ENCODE assay signal across 27 mouse cellular contexts in the genomic region with DNA sequence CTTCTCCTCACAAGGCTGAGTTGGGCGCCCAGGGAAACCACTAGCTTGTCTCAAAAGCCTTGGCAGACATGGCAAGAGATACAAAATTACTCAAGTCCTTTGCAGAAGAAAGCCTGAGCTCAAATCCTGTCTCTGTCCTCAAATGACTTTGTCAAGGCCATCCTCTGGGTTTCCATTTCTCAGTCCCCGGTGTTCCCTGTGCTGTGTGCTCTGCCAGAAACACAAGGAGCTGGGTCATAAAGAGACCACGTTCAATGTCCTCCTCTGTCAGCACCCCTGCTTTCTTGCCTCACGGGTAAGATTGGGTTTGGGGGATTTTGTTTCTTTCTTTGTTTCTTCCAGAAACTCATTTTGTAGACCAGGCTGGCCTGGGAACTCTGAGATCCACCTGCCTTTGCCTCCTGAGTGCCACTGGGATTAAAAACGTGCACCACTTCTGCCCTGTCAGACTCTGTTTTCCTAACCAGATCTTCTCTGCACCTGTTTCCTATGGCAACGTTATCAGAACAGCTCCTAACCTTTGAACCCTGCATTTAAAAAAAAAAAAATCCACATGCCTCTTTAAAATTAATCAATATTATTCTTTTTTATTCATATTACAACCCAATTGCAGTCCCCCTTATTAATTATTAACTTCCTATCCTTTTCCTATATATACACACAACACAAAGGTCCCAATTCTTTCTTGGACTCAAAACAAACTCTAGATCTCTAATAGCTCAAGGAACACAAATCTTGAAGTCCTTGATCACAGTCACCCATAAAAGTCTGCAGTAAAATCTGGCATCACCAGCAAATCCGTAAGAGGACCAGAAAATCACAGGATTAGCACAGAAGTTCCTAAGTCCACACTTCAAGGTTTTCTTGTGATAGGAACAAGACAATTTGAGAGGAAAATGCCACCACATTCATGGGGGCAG.
DNase-seq lines count a peak whose midpoint lies in the region; ATAC-seq and TF ChIP-seq lines count a peak whose summit lies in the region.
"Had no signal": no experiment of that assay in that cellular context is flagged by ENCODE, and none has a peak within 500 bp of the region (broad histone marks: within the 10 kb centered on the region; RNA-seq: fewer than 3 reads in every experiment).

No protein-coding gene starts in this region.

- 56% methylated on average over 7 of the region's 7 CpGs for WGBS in liver, postnatal 0 days (ENCODE audit: insufficient replicate concordance)
- 61% methylated on average over 7 of the region's 7 CpGs for WGBS in liver, embryonic 11.5 days
- 37% methylated on average over 7 of the region's 7 CpGs for WGBS in intestine, postnatal 0 days
- WGBS in heart, embryonic 11.5 days (ENCODE audit: insufficient replicate concordance), result 68% methylated on average over 7 of the region's 7 CpGs

- no peak for TF ChIP-seq EP300 in liver, postnatal 0 days (IDR thresholded peaks at IDR 0.05; ENCODE audit: low read depth)

- no peak overlapping the region for H3K9ac ChIP-seq in liver, postnatal 0 days (replicated peaks)
- H3K9ac ChIP-seq in liver, embryonic 11.5 days (ENCODE audit: low read depth, low read length), result no peak overlapping the region
- H3K9ac ChIP-seq in intestine, postnatal 0 days (ENCODE audit: low read depth, low read length), result no peak overlapping the region
- no peak overlapping the region for H3K9ac ChIP-seq in heart, embryonic 11.5 days (ENCODE audit: low read depth, low read length)
- H3K9ac ChIP-seq: heart, embryonic 13.5 days; hindbrain, embryonic 14.5 days; limb, embryonic 15.5 days had no signal

- no peaks in the 10 kb centered on the region for H3K36me3 ChIP-seq in liver, postnatal 0 days (replicated peaks; ENCODE audit: insufficient read depth, low read length)
- no peaks in the 10 kb centered on the region for H3K36me3 ChIP-seq in liver, embryonic 11.5 days (ENCODE audit: control insufficient read depth, insufficient read depth, low read length)
- H3K36me3 ChIP-seq in intestine, postnatal 0 days (ENCODE audit: control insufficient read depth, insufficient read depth), result no peaks in the 10 kb centered on the region; the same call in 1 of the 2 replicates
- no peaks in the 10 kb centered on the region for H3K36me3 ChIP-seq in heart, embryonic 11.5 days (ENCODE audit: control insufficient read depth, insufficient read depth, low read length)
- H3K36me3 ChIP-seq: heart, embryonic 13.5 days; limb, embryonic 10.5 days; limb, embryonic 15.5 days had no signal

- H3K4me3 ChIP-seq in liver, postnatal 0 days (ENCODE audit: low read depth, low read length), result no peak overlapping the region
- H3K4me3 ChIP-seq in liver, embryonic 11.5 days (ENCODE audit: low read depth, low read length), result no peak overlapping the region
- no peak overlapping the region for H3K4me3 ChIP-seq in intestine, postnatal 0 days (ENCODE audit: low read depth, low read length)
- no peak overlapping the region for H3K4me3 ChIP-seq in heart, embryonic 11.5 days (ENCODE audit: low read depth, low read length)
- H3K4me3 ChIP-seq: erythroblast, embryonic 14.5 days; heart, embryonic 13.5 days; limb, embryonic 10.5 days; limb, embryonic 15.5 days had no signal

- peak; percentile 35 to 60 for DNase-seq in adrenal gland, adult (ENCODE audit: inconsistent age in 2 of 2, low spot score in 1 of 2)
- DNase-seq in adrenal gland, postnatal 10 days, result no peak
- no peak for DNase-seq in liver, postnatal 0 days
- no peak for DNase-seq in liver, embryonic 11.5 days (ENCODE audit: low spot score)
- no peak for DNase-seq in T-cell, adult 2 months (ENCODE audit: low spot score)
- DNase-seq: adrenal gland, postnatal 25 days; cerebellum, adult 18-20 months; cerebellum, postnatal 14 days; gastrocnemius, postnatal 25 days; heart, adult 11 months; heart, postnatal 10 days; kidney, adult 8-10 months; kidney, postnatal 4 days; lung, adult 2 months; lung, postnatal 10 days; midbrain, embryonic 14.5 days; thymus, postnatal 14 days had no signal

- no peak for ATAC-seq in liver, postnatal 0 days
- ATAC-seq in liver, embryonic 11.5 days (replicated peaks; ENCODE audit: low FRiP score), result no peak
- ATAC-seq in intestine, postnatal 0 days, result peak; percentile 76
- ATAC-seq in heart, embryonic 11.5 days (replicated peaks; ENCODE audit: insufficient number of reproducible peaks, low FRiP score, low TSS enrichment), result no peak
- ATAC-seq: forebrain, embryonic 16.5 days had no signal

- TF ChIP-seq CTCF in liver, postnatal 0 days (IDR thresholded peaks at IDR 0.05; ENCODE audit: low read depth), result no peak
- TF ChIP-seq CTCF in intestine, postnatal 0 days (IDR thresholded peaks at IDR 0.05; ENCODE audit: low read depth), result no peak

- no peak overlapping the region; the same call in 1 of the 2 replicates for H3K27ac ChIP-seq in liver, postnatal 0 days (ENCODE audit: low read depth)
- H3K27ac ChIP-seq in liver, embryonic 11.5 days (ENCODE audit: low read depth, low read length), result no peak overlapping the region
- peak overlapping the region; percentile 75 for H3K27ac ChIP-seq in intestine, postnatal 0 days (ENCODE audit: low read depth, low read length)
- H3K27ac ChIP-seq in heart, embryonic 11.5 days (ENCODE audit: low read depth, low read length), result no peak overlapping the region
- H3K27ac ChIP-seq: heart, embryonic 13.5 days; hindbrain, embryonic 14.5 days; kidney, postnatal 0 days; limb, embryonic 10.5 days; limb, embryonic 15.5 days had no signal

- peak overlapping the region; percentile 38 for H3K4me2 ChIP-seq in liver, postnatal 0 days (ENCODE audit: low read depth, low read length)
- H3K4me2 ChIP-seq in liver, embryonic 11.5 days, result no peak overlapping the region
- 0 out of 2 replicates have a peak overlapping the region, but pooled peaks have one; percentile 17 for H3K4me2 ChIP-seq in intestine, postnatal 0 days (replicated peaks; ENCODE audit: low read depth)
- H3K4me2 ChIP-seq in heart, embryonic 11.5 days, result no peak overlapping the region
- H3K4me2 ChIP-seq: heart, embryonic 13.5 days; hindbrain, embryonic 14.5 days; limb, embryonic 15.5 days had no signal

- H3K27me3 ChIP-seq in liver, postnatal 0 days (ENCODE audit: insufficient read depth, low read length), result no peaks in the 10 kb centered on the region
- H3K27me3 ChIP-seq in liver, embryonic 11.5 days (replicated peaks; ENCODE audit: control insufficient read depth, insufficient read depth, low read length), result no peaks in the 10 kb centered on the region
- no peaks in the 10 kb centered on the region for H3K27me3 ChIP-seq in intestine, postnatal 0 days (replicated peaks; ENCODE audit: control insufficient read depth, insufficient read depth, low read length)
- no peaks in the 10 kb centered on the region for H3K27me3 ChIP-seq in heart, embryonic 11.5 days (ENCODE audit: control insufficient read depth, insufficient read depth, low read length)
- H3K27me3 ChIP-seq: CH12.LX; heart, embryonic 13.5 days; limb, embryonic 15.5 days had no signal

- no peaks in the 10 kb centered on the region for H3K9me3 ChIP-seq in liver, postnatal 0 days (ENCODE audit: low read length)
- no peaks in the 10 kb centered on the region for H3K9me3 ChIP-seq in liver, embryonic 11.5 days (ENCODE audit: control insufficient read depth, low read length)
- no peaks in the 10 kb centered on the region for H3K9me3 ChIP-seq in intestine, postnatal 0 days (ENCODE audit: control insufficient read depth)
- no peaks in the 10 kb centered on the region for H3K9me3 ChIP-seq in heart, embryonic 11.5 days (replicated peaks; ENCODE audit: control insufficient read depth, low read length)
- H3K9me3 ChIP-seq: heart, embryonic 13.5 days; limb, embryonic 10.5 days; limb, embryonic 15.5 days had no signal

- peaks cover 15% of the 10 kb centered on the region for H3K4me1 ChIP-seq in liver, postnatal 0 days (ENCODE audit: insufficient read depth)
- no peaks in the 10 kb centered on the region; the same call in 1 of the 2 replicates for H3K4me1 ChIP-seq in liver, embryonic 11.5 days (replicated peaks; ENCODE audit: control insufficient read depth, insufficient read depth, low read length)
- H3K4me1 ChIP-seq in intestine, postnatal 0 days (replicated peaks; ENCODE audit: control insufficient read depth, insufficient read depth, low read length), result 0 out of 2 replicates have a peak, but pooled peaks cover 5% of the 10 kb centered on the region
- 0 out of 2 replicates have a peak, but pooled peaks cover 4% of the 10 kb centered on the region for H3K4me1 ChIP-seq in heart, embryonic 11.5 days (ENCODE audit: control insufficient read depth, insufficient read depth, low read length)
- H3K4me1 ChIP-seq: limb, embryonic 15.5 days had no signal

Comparison
In these comparisons a context has a peak if more than half of its experiments do, and no peak if none do; other contexts are left out.
1. DNase-seq: peak in adrenal gland, adult (2 of 2); none in adrenal gland, postnatal 10 days (single experiment), liver, postnatal 0 days (single experiment), liver, embryonic 11.5 days (single experiment) and T-cell, adult 2 months (single experiment).
2. H3K4me2 ChIP-seq: peak in liver, postnatal 0 days (single experiment) and intestine, postnatal 0 days (single experiment); none in liver, embryonic 11.5 days (single experiment) and heart, embryonic 11.5 days (single experiment).